Mouse (Mus musculus) cerebellum, postnatal 10 days (tissue): ENCODE results near the gene Mtx1.
A peak's percentile ranks its signal among the peaks of the same experiment; 100 is the strongest.
"Not testable (repeated sequence)": the region's sequence is repeated elsewhere in the genome, so short reads cannot be mapped to it uniquely, and the experiment has no call there.

Experiments used
- DNase-seq, 2 experiments: peaks; one replicate each; pipeline ENCODE4 v3.0.0; 2021; ENCODE audit warnings: mixed read lengths in 2 of 2

Mtx1 gene

GRCm38 (mm10) chr3:89238494-89238893 lies 11.6 kb upstream of the Mtx1 start:
- no peak for DNase-seq

- DNase-seq = no peak
These were observed 10.8 kb upstream of the Mtx1 start for GRCm38 (mm10) chr3:89237682-89238081.

- no peak for DNase-seq
These were observed 9.6 kb upstream of the Mtx1 start for GRCm38 (mm10) chr3:89236516-89236915.

- DNase-seq = no peak
These were observed 6.7 kb upstream of the Mtx1 start for GRCm38 (mm10) chr3:89233562-89234110.

GRCm38 (mm10) chr3:89232614-89233013 lies 5.7 kb upstream of the Mtx1 start:
- no peak for DNase-seq

GRCm38 (mm10) chr3:89231772-89232275 lies 4.9 kb upstream of the Mtx1 start:
- peak; percentile 54 to 55 for DNase-seq

- DNase-seq = no peak
These were observed 4.5 kb upstream of the Mtx1 start for GRCm38 (mm10) chr3:89231345-89231744.

GRCm38 (mm10) chr3:89230561-89230960 lies 3.7 kb upstream of the Mtx1 start:
- DNase-seq = no peak

GRCm38 (mm10) chr3:89229276-89229675 lies 2.4 kb upstream of the Mtx1 start:
- no peak for DNase-seq

- DNase-seq = no peak
These were observed 1.9 kb upstream of the Mtx1 start, which contains the start of gene Muc1 for GRCm38 (mm10) chr3:89228836-89229235. Gene Muc1 (plus strand): TSS chr3:89229057.

GRCm38 (mm10) chr3:89228180-89228549 lies 1.3 kb upstream of the Mtx1 start:
- DNase-seq = peak; percentile 94 to 96

- DNase-seq = peak; percentile 77 to 83
These were observed 655 bp upstream of the Mtx1 start for GRCm38 (mm10) chr3:89227307-89228179.

GRCm38 (mm10) chr3:89226361-89226760 lies 527 bp downstream of the Mtx1 start:
- DNase-seq = no peak

- DNase-seq = no peak
These were observed 970 bp downstream of the Mtx1 start for GRCm38 (mm10) chr3:89225918-89226317.

- DNase-seq = no peak
These were observed 1.5 kb downstream of the Mtx1 start for GRCm38 (mm10) chr3:89225321-89225815.

- DNase-seq = no peak
These were observed 2.1 kb downstream of the Mtx1 start for GRCm38 (mm10) chr3:89224796-89225195.

- DNase-seq = no peak
These were observed 5.7 kb downstream of the Mtx1 start for GRCm38 (mm10) chr3:89221167-89221566.

GRCm38 (mm10) chr3:89219546-89219945 lies 7.3 kb downstream of the Mtx1 start:
- DNase-seq = no peak

GRCm38 (mm10) chr3:89218271-89218670 lies 8.6 kb downstream of the Mtx1 start:
- DNase-seq = no peak

GRCm38 (mm10) chr3:89216407-89216806 lies 10.5 kb downstream of the Mtx1 start:
- DNase-seq = not testable (repeated sequence)

- peak; percentile 94 to 95 for DNase-seq
These were observed 11.0 kb downstream of the Mtx1 start for GRCm38 (mm10) chr3:89215853-89216252.

- DNase-seq = no peak
These were observed 12.0 kb downstream of the Mtx1 start, which contains the start of gene Thbs3 for GRCm38 (mm10) chr3:89214681-89215411. Gene Thbs3 (plus strand): TSS chr3:89215180.
